Mouse (Mus musculus): ENCODE data around the gene Atg16l2. TPM values are rescaled to one million over a fixed set of nuclear protein-coding genes. Genes with fewer than 3 reads are reported as not detected.

The Atg16l2 gene
- total and polyA plus RNA-seq, 3 experiments: 0.38 to 3.2 (median 1.9) TPM

GRCm38 (mm10) chr7:101297023-101297405 is 5.0 kb downstream of the Atg16l2 start:
- Histone ChIP-seq H3K4me3 (ENCODE audit: low read depth, low read length) (no peak overlapping the region), H3K9me3 (replicated peaks) (no peaks in the 10 kb centered on the region), H3K36me3 (replicated peaks) (peaks cover 8% of the 10 kb centered on the region), H3K4me1 (ENCODE audit: insufficient read depth, low read depth, low read length) (peaks cover 18% of the 10 kb centered on the region), H3K27me3 (ENCODE audit: insufficient read depth, low read length) (peaks cover 36% of the 10 kb centered on the region)
- ATAC-seq (ENCODE audit: extremely low read depth, insufficient number of reproducible peaks, low FRiP score, poor library complexity, severe bottlenecking): no peak
- TF ChIP-seq GATA1 (IDR thresholded peaks at IDR 0.05; ENCODE audit: borderline replicate concordance, low read length): no peak
- no peak for DNase-seq (ENCODE audit: low spot score)

- DNase-seq (ENCODE audit: low spot score) (no peak), ATAC-seq (ENCODE audit: extremely low read depth, insufficient number of reproducible peaks, low FRiP score, poor library complexity, severe bottlenecking) (no peak)
- no peak for TF ChIP-seq TAL1 (conservative IDR thresholded peaks at IDR 0.05; ENCODE audit: low read depth, low read length)
- TF ChIP-seq GATA2 (IDR thresholded peaks at IDR 0.05; ENCODE audit: borderline replicate concordance, low read depth, low read length): no peak
- TF ChIP-seq GATA1 (IDR thresholded peaks at IDR 0.05; ENCODE audit: borderline replicate concordance, low read length): no peak
- TF ChIP-seq CTCF (IDR thresholded peaks at IDR 0.05; ENCODE audit: low read depth, low read length): no peak
- Histone ChIP-seq H3K36me3 (replicated peaks) (peaks cover 8% of the 10 kb centered on the region), H3K4me1 (ENCODE audit: insufficient read depth, low read depth, low read length) (peaks cover 14% of the 10 kb centered on the region), H3K27me3 (ENCODE audit: insufficient read depth, low read length) (peaks cover 32% of the 10 kb centered on the region), H3K4me3 (ENCODE audit: low read depth, low read length) (no peak overlapping the region), H3K9me3 (replicated peaks) (no peaks in the 10 kb centered on the region)
These were observed 5.6 kb downstream of the Atg16l2 start for GRCm38 (mm10) chr7:101296252-101297022.

GRCm38 (mm10) chr7:101295438-101295837 is 6.6 kb downstream of the Atg16l2 start:
- ATAC-seq (ENCODE audit: extremely low read depth, insufficient number of reproducible peaks, low FRiP score, poor library complexity, severe bottlenecking): no peak
- Histone ChIP-seq H3K27me3 (ENCODE audit: insufficient read depth, low read length) (peaks cover 25% of the 10 kb centered on the region), H3K36me3 (replicated peaks) (peaks cover 8% of the 10 kb centered on the region), H3K4me1 (ENCODE audit: insufficient read depth, low read depth, low read length) (peaks cover 5% of the 10 kb centered on the region; the same call in 1 of the 2 replicates), H3K9me3 (replicated peaks) (no peaks in the 10 kb centered on the region), H3K4me3 (ENCODE audit: low read depth, low read length) (no peak overlapping the region)
- TF ChIP-seq CTCF (IDR thresholded peaks at IDR 0.05; ENCODE audit: low read depth, low read length) (no peak), TAL1 (conservative IDR thresholded peaks at IDR 0.05; ENCODE audit: low read depth, low read length) (no peak)
- no peak for DNase-seq (ENCODE audit: low spot score)

- Histone ChIP-seq H3K9me3 (replicated peaks) (no peaks in the 10 kb centered on the region), H3K27me3 (ENCODE audit: insufficient read depth, low read length) (peaks cover 9% of the 10 kb centered on the region; the same call in 1 of the 2 replicates), H3K36me3 (replicated peaks) (peaks cover 16% of the 10 kb centered on the region), H3K4me1 (ENCODE audit: insufficient read depth, low read depth, low read length) (no peaks in the 10 kb centered on the region), H3K4me3 (ENCODE audit: low read depth, low read length) (no peak overlapping the region)
- DNase-seq (ENCODE audit: low spot score): no peak
- no peak for ATAC-seq (ENCODE audit: extremely low read depth, insufficient number of reproducible peaks, low FRiP score, poor library complexity, severe bottlenecking)
- TF ChIP-seq TAL1 (conservative IDR thresholded peaks at IDR 0.05; ENCODE audit: low read depth, low read length): no peak
- no peak for TF ChIP-seq GATA2 (IDR thresholded peaks at IDR 0.05; ENCODE audit: borderline replicate concordance, low read depth, low read length)
- TF ChIP-seq CTCF (IDR thresholded peaks at IDR 0.05; ENCODE audit: low read depth, low read length): no peak
- no peak for TF ChIP-seq GATA1 (IDR thresholded peaks at IDR 0.05; ENCODE audit: borderline replicate concordance, low read length)
- no peak for TF ChIP-seq POLR2AphosphoS5 (IDR thresholded peaks at IDR 0.05; ENCODE audit: insufficient replicate concordance, low read depth, low read length)
These were observed 8.4 kb downstream of the Atg16l2 start for GRCm38 (mm10) chr7:101293611-101294010.

GRCm38 (mm10) chr7:101293138-101293537 is 8.9 kb downstream of the Atg16l2 start:
- no peak for TF ChIP-seq TAL1 (conservative IDR thresholded peaks at IDR 0.05; ENCODE audit: low read depth, low read length)
- no peak for TF ChIP-seq GATA2 (IDR thresholded peaks at IDR 0.05; ENCODE audit: borderline replicate concordance, low read depth, low read length)
- TF ChIP-seq GATA1 (IDR thresholded peaks at IDR 0.05; ENCODE audit: borderline replicate concordance, low read length): no peak
- no peak for TF ChIP-seq CTCF (IDR thresholded peaks at IDR 0.05; ENCODE audit: low read depth, low read length)
- TF ChIP-seq POLR2AphosphoS5 (IDR thresholded peaks at IDR 0.05; ENCODE audit: insufficient replicate concordance, low read depth, low read length): no peak
- no peak for DNase-seq (ENCODE audit: low spot score)
- no peak overlapping the region for H3K4me3 ChIP-seq (ENCODE audit: low read depth, low read length)
- H3K27me3 ChIP-seq (ENCODE audit: insufficient read depth, low read length): peaks cover 9% of the 10 kb centered on the region; the same call in 1 of the 2 replicates
- H3K36me3 ChIP-seq (replicated peaks): peaks cover 16% of the 10 kb centered on the region
- no peak for ATAC-seq (ENCODE audit: extremely low read depth, insufficient number of reproducible peaks, low FRiP score, poor library complexity, severe bottlenecking)
- no peaks in the 10 kb centered on the region for H3K9me3 ChIP-seq (replicated peaks)
- H3K4me1 ChIP-seq (ENCODE audit: insufficient read depth, low read depth, low read length): no peaks in the 10 kb centered on the region

GRCm38 (mm10) chr7:101292696-101293095 is 9.4 kb downstream of the Atg16l2 start:
- Histone ChIP-seq H3K4me3 (ENCODE audit: low read depth, low read length) (no peak overlapping the region), H3K4me1 (ENCODE audit: insufficient read depth, low read depth, low read length) (no peaks in the 10 kb centered on the region), H3K27me3 (ENCODE audit: insufficient read depth, low read length) (peaks cover 4% of the 10 kb centered on the region; the same call in 1 of the 2 replicates), H3K9me3 (replicated peaks) (no peaks in the 10 kb centered on the region), H3K36me3 (replicated peaks) (peaks cover 16% of the 10 kb centered on the region)
- TF ChIP-seq POLR2AphosphoS5 (IDR thresholded peaks at IDR 0.05; ENCODE audit: insufficient replicate concordance, low read depth, low read length) (no peak), GATA1 (IDR thresholded peaks at IDR 0.05; ENCODE audit: borderline replicate concordance, low read length) (no peak), TAL1 (conservative IDR thresholded peaks at IDR 0.05; ENCODE audit: low read depth, low read length) (no peak), CTCF (IDR thresholded peaks at IDR 0.05; ENCODE audit: low read depth, low read length) (no peak), GATA2 (IDR thresholded peaks at IDR 0.05; ENCODE audit: borderline replicate concordance, low read depth, low read length) (no peak)
- no peak for ATAC-seq (ENCODE audit: extremely low read depth, insufficient number of reproducible peaks, low FRiP score, poor library complexity, severe bottlenecking)
- no peak for DNase-seq (ENCODE audit: low spot score)

Measured in G1E (cell line).